In the genomic region with DNA sequence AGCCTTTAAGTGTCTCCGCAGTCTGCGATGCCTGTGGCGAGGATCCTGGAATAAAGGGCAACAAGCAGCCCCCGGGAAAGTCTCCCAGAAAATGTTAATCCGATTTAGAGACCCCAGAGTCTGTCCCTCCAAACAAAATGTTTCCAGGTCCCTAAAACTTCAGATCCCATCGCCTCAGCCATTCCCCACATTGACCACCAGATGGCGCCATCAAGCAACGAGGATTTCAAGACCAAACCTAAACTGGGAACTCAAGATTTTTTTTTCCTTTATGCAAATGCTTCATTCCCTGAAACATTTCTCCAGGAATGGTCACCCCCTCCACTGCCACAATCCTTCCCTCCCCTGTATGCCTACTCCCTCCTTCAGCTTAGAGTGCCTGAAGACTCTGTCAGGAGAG, we compare ENCODE assay signal across 8 mouse cellular contexts. TPM values are rescaled to one million over a fixed set of nuclear protein-coding genes. Genes with fewer than 3 reads are reported as not detected.
DNase-seq lines count a peak whose midpoint lies in the region; ATAC-seq and TF ChIP-seq lines count a peak whose summit lies in the region.

A gene (plus strand): TSS at position 269 of the 400 bp plus-strand sequence.

- ATAC-seq in midbrain, embryonic 13.5 days, result no peak
- 0 out of 2 replicates have a peak, but pooled peaks have one; percentile 29 for ATAC-seq in monocyte, adult 5-6 weeks (replicated peaks; ENCODE audit: insufficient number of reproducible peaks, low FRiP score, low TSS enrichment, poor library complexity, severe bottlenecking)

- H3K27me3 ChIP-seq in midbrain, embryonic 10.5 days (ENCODE audit: low read depth, poor library complexity, severe bottlenecking), result no peaks in the 10 kb centered on the region
- 0 out of 2 replicates have a peak, but pooled peaks cover 5% of the 10 kb centered on the region for H3K27me3 ChIP-seq in midbrain, embryonic 13.5 days
- H3K27me3 ChIP-seq in testis, adult 2 months (ENCODE audit: control insufficient read depth, insufficient read depth, low read length), result no peaks in the 10 kb centered on the region

- TF ChIP-seq CTCF in gastrocnemius, adult 2 months (IDR thresholded peaks at IDR 0.05), result peak; percentile 91
- peak; percentile 61 for TF ChIP-seq CTCF in testis, adult 2 months (IDR thresholded peaks at IDR 0.05; ENCODE audit: control insufficient read depth, insufficient read depth, insufficient replicate concordance, low read depth, low read length)

- H3K9me3 ChIP-seq in midbrain, embryonic 10.5 days (replicated peaks), result no peaks in the 10 kb centered on the region
- H3K9me3 ChIP-seq in midbrain, embryonic 13.5 days, result no peaks in the 10 kb centered on the region

- no peak within 1 kb of the TSS for H3K9ac ChIP-seq in midbrain, embryonic 13.5 days (replicated peaks)

- H3K4me1 ChIP-seq in midbrain, embryonic 10.5 days, result no peaks in the 10 kb centered on the region
- no peaks in the 10 kb centered on the region for H3K4me1 ChIP-seq in midbrain, embryonic 13.5 days (replicated peaks)
- no peaks in the 10 kb centered on the region; the same call in 1 of the 2 replicates for H3K4me1 ChIP-seq in testis, adult 2 months (ENCODE audit: control insufficient read depth, insufficient read depth, low read length)

- DNase-seq in midbrain, embryonic 10.5 days (ENCODE audit: low spot score), result peak; percentile 69
- peak; percentile 75 for DNase-seq in cerebellum, adult 9-10 months
- peak; percentile 50 for DNase-seq in gastrocnemius, adult 2 months
- peak; percentile 78 for DNase-seq in induced T-regulatory cell, adult 2 months (ENCODE audit: low read depth)
- peak; percentile 68 to 74 for DNase-seq in left cerebral cortex, postnatal 25 days (ENCODE audit: low spot score in 2 of 2)

- no peaks in the 10 kb centered on the region for H3K36me3 ChIP-seq in midbrain, embryonic 10.5 days
- H3K36me3 ChIP-seq in midbrain, embryonic 13.5 days, result no peaks in the 10 kb centered on the region
- H3K36me3 ChIP-seq in testis, adult 2 months (ENCODE audit: control insufficient read depth, insufficient read depth, low read length), result no peaks in the 10 kb centered on the region

- H3K27ac ChIP-seq in midbrain, embryonic 10.5 days (replicated peaks), result no peak within 1 kb of the TSS
- H3K27ac ChIP-seq in midbrain, embryonic 13.5 days, result no peak within 1 kb of the TSS
- no peak within 1 kb of the TSS for H3K27ac ChIP-seq in gastrocnemius, adult 2 months
- no peak within 1 kb of the TSS for H3K27ac ChIP-seq in testis, adult 2 months (ENCODE audit: control insufficient read depth, insufficient read depth, low read depth, low read length)

- 1% methylated on average over 8 of the region's 8 CpGs for WGBS in midbrain, embryonic 10.5 days
- 3% methylated on average over 8 of the region's 8 CpGs for WGBS in midbrain, embryonic 13.5 days

- intact Hi-C loops in gastrocnemius, adult 2 months (cut with DNase I), result loop anchor here (1.0 kb wide), 1 partner anchor 189 kb away; no protein-coding TSS in a partner anchor
- intact Hi-C loops in left cerebral cortex, postnatal 25 days (cut with DNase I), result loop anchor here (5.0 kb wide), 1 partner anchor 72 kb away; no protein-coding TSS in a partner anchor

- no peak for TF ChIP-seq POLR2A in testis, adult 2 months (IDR thresholded peaks at IDR 0.05; ENCODE audit: control insufficient read depth, low read depth, low read length)

- no peak within 1 kb of the TSS for H3K4me3 ChIP-seq in midbrain, embryonic 10.5 days
- no peak within 1 kb of the TSS for H3K4me3 ChIP-seq in midbrain, embryonic 13.5 days (replicated peaks)
- H3K4me3 ChIP-seq in gastrocnemius, adult 2 months, result no peak within 1 kb of the TSS
- H3K4me3 ChIP-seq in testis, adult 2 months (ENCODE audit: control insufficient read depth, low read depth, low read length), result no peak within 1 kb of the TSS

- H3K4me2 ChIP-seq in midbrain, embryonic 13.5 days (replicated peaks), result no peak within 1 kb of the TSS

RNA-seq across cellular contexts. Expression of the gene that starts here (rescaled TPM):
- polyA plus RNA-seq in midbrain, embryonic 10.5 days (2016; fragmentation: Nextera tagmentation; extraction: Ambion mirVana), result not detected in 2 replicates
- polyA plus RNA-seq in midbrain, embryonic 13.5 days (2015; fragmentation: Nextera tagmentation; extraction: Ambion mirVana), result not detected in 2 replicates
- total RNA-seq in gastrocnemius, adult 2 months (2021), result 1 to 10 TPM in 1 of 2 experiments, under 1 TPM in 1; 0.36 to 1.2 TPM
- under 1 TPM in 1 of 2 experiments, not detected in 1; 0.28 TPM for total RNA-seq in left cerebral cortex, postnatal 25 days (2021)
- total RNA-seq in monocyte, adult 5-6 weeks (2017), result not detected in 3 replicates
- polyA plus RNA-seq in testis, adult 2 months (2012; rRNA removed), result 0.05 and 0.06 TPM in 2 replicates

Comparison
In these comparisons a context has a peak if more than half of its experiments do, and no peak if none do; other contexts are left out.
1. Peak in DNase-seq in midbrain, embryonic 10.5 days; RNA of the gene not detected or under 1 TPM.
2. Peak in DNase-seq in left cerebral cortex, postnatal 25 days; RNA of the gene not detected or under 1 TPM.
3. Peak in ATAC-seq in monocyte, adult 5-6 weeks; RNA of the gene not detected or under 1 TPM.